Mouse (Mus musculus): ENCODE results near the gene Ism1. TPM values are rescaled to one million over a fixed set of nuclear protein-coding genes. Genes with fewer than 3 reads are reported as not detected.

Gene Ism1
- 0.41 and 0.72 TPM in 2 replicates for polyA plus RNA-seq (2015; fragmentation: Nextera tagmentation; extraction: Ambion mirVana)

DNA sequence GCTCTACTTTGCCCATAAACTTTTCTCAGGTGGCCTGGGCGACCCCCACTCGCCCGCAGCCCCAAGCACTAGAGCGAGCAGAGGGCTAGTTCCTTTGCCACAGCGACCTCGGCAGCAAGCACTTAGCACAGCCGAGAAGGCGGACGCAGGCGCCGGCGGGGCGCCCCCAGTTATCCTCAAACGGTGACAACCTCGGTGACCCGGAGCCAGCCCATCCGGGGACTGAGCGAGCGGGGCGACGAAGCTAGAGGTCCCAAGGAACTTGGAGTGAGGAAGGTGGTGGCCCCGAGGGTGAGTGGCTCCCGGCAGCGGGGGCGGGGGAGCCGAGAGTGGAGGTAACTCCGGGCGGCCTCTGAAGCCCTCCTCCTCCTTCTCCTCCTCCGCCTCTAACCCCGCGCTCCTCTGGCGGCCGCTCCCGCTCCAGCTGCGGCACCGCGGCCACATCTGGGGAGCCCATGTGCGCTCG lies at the start of gene Ism1:
Ism1 (plus strand) TSS at position 370 of the 466 bp plus-strand sequence.
- peaks cover 27% of the 10 kb centered on the region for H3K27me3 ChIP-seq (replicated peaks)
- no peaks in the 10 kb centered on the region for H3K36me3 ChIP-seq (replicated peaks)
- ATAC-seq (replicated peaks), result peak; percentile 78
- H3K4me3 ChIP-seq, result peak within 1 kb of the TSS; percentile 95
- peak within 1 kb of the TSS; percentile 82 for H3K9ac ChIP-seq
- peaks cover 20% of the 10 kb centered on the region for H3K4me1 ChIP-seq
- H3K9me3 ChIP-seq, result no peaks in the 10 kb centered on the region
- 0% methylated on average over 26 of the region's 39 CpGs for WGBS
- peak within 1 kb of the TSS; percentile 79 for H3K27ac ChIP-seq
- H3K4me2 ChIP-seq, result peak within 1 kb of the TSS; percentile 99

- no peak overlapping the region for H3K4me3 ChIP-seq
- H3K4me1 ChIP-seq, result no peaks in the 10 kb centered on the region
Observed at GRCm38 (mm10) chr2:139628731-139629130, 49.2 kb upstream of the Ism1 start.

GRCm38 (mm10) chr2:139629653-139630052 lies 48.3 kb upstream of the Ism1 start:
- no peak overlapping the region for H3K4me3 ChIP-seq
- no peaks in the 10 kb centered on the region for H3K4me1 ChIP-seq
- no peak overlapping the region for H3K27ac ChIP-seq
- no peaks in the 10 kb centered on the region for H3K36me3 ChIP-seq (replicated peaks)
- H3K4me2 ChIP-seq, result no peak overlapping the region
- WGBS, result 59% methylated on average over 3 of the region's 3 CpGs
- H3K9me3 ChIP-seq, result no peaks in the 10 kb centered on the region
- no peak overlapping the region for H3K9ac ChIP-seq
- no peaks in the 10 kb centered on the region for H3K27me3 ChIP-seq (replicated peaks)
- ATAC-seq (replicated peaks), result no peak

More at GRCm38 (mm10) chr2:139628731-139629130, 49.2 kb upstream of the Ism1 start:
- H3K27ac ChIP-seq, result no peak overlapping the region
- no peaks in the 10 kb centered on the region for H3K27me3 ChIP-seq (replicated peaks)
- H3K36me3 ChIP-seq (replicated peaks), result no peaks in the 10 kb centered on the region
- no peak for ATAC-seq (replicated peaks)
- WGBS, result 84% methylated on average over 4 of the region's 4 CpGs
- no peak overlapping the region for H3K9ac ChIP-seq
- no peaks in the 10 kb centered on the region for H3K9me3 ChIP-seq
- H3K4me2 ChIP-seq, result no peak overlapping the region

- no peak overlapping the region for H3K4me2 ChIP-seq
- H3K27ac ChIP-seq, result no peak overlapping the region
- no peaks in the 10 kb centered on the region for H3K27me3 ChIP-seq (replicated peaks)
- no peak overlapping the region for H3K9ac ChIP-seq
- no peak overlapping the region for H3K4me3 ChIP-seq
- H3K9me3 ChIP-seq, result no peaks in the 10 kb centered on the region
- H3K4me1 ChIP-seq, result no peaks in the 10 kb centered on the region
- 88% methylated on average over 4 of the region's 4 CpGs for WGBS
- no peaks in the 10 kb centered on the region for H3K36me3 ChIP-seq (replicated peaks)
- ATAC-seq (replicated peaks), result no peak
Observed at GRCm38 (mm10) chr2:139634506-139634905, 43.5 kb upstream of the Ism1 start.

DNA sequence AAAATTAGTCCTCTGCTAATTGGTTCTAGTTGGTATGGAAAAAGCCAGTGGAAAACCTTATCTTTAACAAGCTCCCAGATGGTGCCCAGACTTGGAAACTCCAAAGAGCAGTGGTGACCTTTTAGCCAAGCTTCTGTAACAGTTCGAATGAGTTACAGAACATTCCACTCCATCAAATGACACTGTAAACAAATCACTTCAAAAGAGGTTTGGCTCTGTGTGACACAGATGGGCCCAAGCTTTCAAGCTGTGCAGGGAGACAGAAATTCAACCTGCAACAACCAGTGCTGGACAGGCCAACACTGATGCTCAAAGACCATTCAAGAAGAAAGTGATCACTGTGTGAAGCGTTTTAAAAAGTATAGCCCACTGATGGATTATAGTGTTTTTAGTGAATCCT lies 40.1 kb upstream of the Ism1 start:
- Histone ChIP-seq H3K4me2 (no peak overlapping the region), H3K9ac (no peak overlapping the region), H3K27ac (no peak overlapping the region), H3K9me3 (no peaks in the 10 kb centered on the region), H3K4me1 (no peaks in the 10 kb centered on the region), H3K4me3 (no peak overlapping the region), H3K27me3 (replicated peaks) (no peaks in the 10 kb centered on the region), H3K36me3 (replicated peaks) (no peaks in the 10 kb centered on the region)
- WGBS, result 62% methylated on average over 2 of the region's 2 CpGs
- ATAC-seq (replicated peaks), result no peak

DNA sequence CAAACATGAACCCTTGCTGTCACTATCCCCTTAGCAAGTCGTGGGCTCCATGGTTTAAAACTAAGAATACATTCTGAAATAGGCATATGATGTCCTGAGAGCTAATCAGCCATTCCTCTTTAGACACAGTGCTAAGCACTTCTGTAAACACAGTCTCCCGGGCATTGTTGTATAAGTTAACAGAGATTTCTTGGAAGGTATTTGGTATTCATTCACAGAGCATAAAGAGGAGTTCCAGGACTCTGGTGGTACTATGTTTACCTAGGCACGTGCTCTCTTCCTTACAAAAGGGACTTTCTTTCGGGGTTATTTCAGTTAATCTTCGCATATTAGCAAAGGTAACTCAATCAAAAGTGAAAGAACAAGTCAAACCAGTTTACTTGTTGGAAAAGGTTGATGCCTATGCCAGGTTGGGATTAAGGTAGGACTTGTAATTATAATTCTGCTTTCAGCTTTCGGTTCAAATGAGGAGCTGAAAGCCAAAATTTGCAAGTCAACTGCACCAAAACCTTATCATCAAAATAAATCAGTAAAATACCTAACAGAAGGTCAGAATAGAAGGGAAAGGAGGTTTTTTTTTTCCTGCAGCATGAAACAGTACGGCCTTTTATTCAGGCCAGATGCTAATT lies 36.1 kb upstream of the Ism1 start:
- Histone ChIP-seq H3K4me2 (no peak overlapping the region), H3K9me3 (no peaks in the 10 kb centered on the region), H3K36me3 (replicated peaks) (no peaks in the 10 kb centered on the region), H3K27me3 (replicated peaks) (no peaks in the 10 kb centered on the region), H3K4me1 (no peaks in the 10 kb centered on the region), H3K9ac (no peak overlapping the region), H3K27ac (no peak overlapping the region), H3K4me3 (no peak overlapping the region)
- no peak for ATAC-seq (replicated peaks)
- 42% methylated on average over 7 of the region's 7 CpGs for WGBS

GRCm38 (mm10) chr2:139649518-139649917 lies 28.5 kb upstream of the Ism1 start:
- Histone ChIP-seq H3K27ac (no peak overlapping the region), H3K9me3 (no peaks in the 10 kb centered on the region), H3K4me2 (no peak overlapping the region), H3K4me3 (no peak overlapping the region), H3K27me3 (replicated peaks) (no peaks in the 10 kb centered on the region), H3K36me3 (replicated peaks) (no peaks in the 10 kb centered on the region), H3K4me1 (no peaks in the 10 kb centered on the region), H3K9ac (no peak overlapping the region)
- 83% methylated on average over 3 of the region's 3 CpGs for WGBS
- ATAC-seq (replicated peaks), result no peak

DNA sequence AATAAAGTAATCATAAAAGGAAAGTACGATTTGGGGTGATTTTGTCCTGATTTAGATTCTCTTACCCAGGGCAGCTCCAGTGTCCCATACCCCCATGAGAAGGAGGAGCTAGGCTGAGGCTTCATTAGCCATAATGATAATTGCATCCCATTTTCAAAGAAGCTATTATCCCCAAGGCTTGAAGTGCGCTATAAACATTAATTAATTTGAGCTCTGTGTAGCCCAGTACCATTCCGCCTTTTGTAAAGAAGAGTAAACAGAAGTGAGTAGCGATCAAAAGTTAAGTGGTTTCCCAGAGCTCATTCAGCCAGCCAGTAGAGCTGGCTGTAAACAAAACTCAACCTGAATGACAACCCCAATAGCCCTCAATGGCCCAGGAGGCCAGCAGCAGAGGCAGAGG lies 21.2 kb upstream of the Ism1 start:
- Histone ChIP-seq H3K27me3 (replicated peaks) (no peaks in the 10 kb centered on the region), H3K4me2 (no peak overlapping the region), H3K9ac (no peak overlapping the region), H3K36me3 (replicated peaks) (no peaks in the 10 kb centered on the region), H3K27ac (no peak overlapping the region), H3K9me3 (no peaks in the 10 kb centered on the region), H3K4me1 (no peaks in the 10 kb centered on the region), H3K4me3 (no peak overlapping the region)
- ATAC-seq (replicated peaks), result peak; percentile 48; the same call in 1 of the 2 replicates
- WGBS, result 56% methylated on average over 4 of the region's 4 CpGs

- Histone ChIP-seq H3K36me3 (replicated peaks) (no peaks in the 10 kb centered on the region), H3K27ac (no peak overlapping the region), H3K9me3 (no peaks in the 10 kb centered on the region), H3K9ac (no peak overlapping the region), H3K4me1 (peaks cover 9% of the 10 kb centered on the region), H3K27me3 (replicated peaks) (peaks cover 16% of the 10 kb centered on the region; the same call in 1 of the 2 replicates), H3K4me3 (no peak overlapping the region), H3K4me2 (no peak overlapping the region)
- WGBS, result 94% methylated on average over 3 of the region's 3 CpGs
- ATAC-seq (replicated peaks), result no peak
Observed at GRCm38 (mm10) chr2:139671838-139672237, 6.1 kb upstream of the Ism1 start.

GRCm38 (mm10) chr2:139672371-139672770 lies 5.6 kb upstream of the Ism1 start:
- Histone ChIP-seq H3K27ac (no peak overlapping the region), H3K9me3 (no peaks in the 10 kb centered on the region), H3K4me3 (no peak overlapping the region), H3K9ac (no peak overlapping the region), H3K4me1 (peaks cover 12% of the 10 kb centered on the region), H3K27me3 (replicated peaks) (peaks cover 16% of the 10 kb centered on the region; the same call in 1 of the 2 replicates), H3K4me2 (no peak overlapping the region), H3K36me3 (replicated peaks) (no peaks in the 10 kb centered on the region)
- no peak for ATAC-seq (replicated peaks)
- WGBS, result 66% methylated on average over 2 of the region's 2 CpGs

GRCm38 (mm10) chr2:139677065-139677762 lies 764 bp upstream of the Ism1 start:
- peak overlapping the region; percentile 99 for H3K4me2 ChIP-seq

DNA sequence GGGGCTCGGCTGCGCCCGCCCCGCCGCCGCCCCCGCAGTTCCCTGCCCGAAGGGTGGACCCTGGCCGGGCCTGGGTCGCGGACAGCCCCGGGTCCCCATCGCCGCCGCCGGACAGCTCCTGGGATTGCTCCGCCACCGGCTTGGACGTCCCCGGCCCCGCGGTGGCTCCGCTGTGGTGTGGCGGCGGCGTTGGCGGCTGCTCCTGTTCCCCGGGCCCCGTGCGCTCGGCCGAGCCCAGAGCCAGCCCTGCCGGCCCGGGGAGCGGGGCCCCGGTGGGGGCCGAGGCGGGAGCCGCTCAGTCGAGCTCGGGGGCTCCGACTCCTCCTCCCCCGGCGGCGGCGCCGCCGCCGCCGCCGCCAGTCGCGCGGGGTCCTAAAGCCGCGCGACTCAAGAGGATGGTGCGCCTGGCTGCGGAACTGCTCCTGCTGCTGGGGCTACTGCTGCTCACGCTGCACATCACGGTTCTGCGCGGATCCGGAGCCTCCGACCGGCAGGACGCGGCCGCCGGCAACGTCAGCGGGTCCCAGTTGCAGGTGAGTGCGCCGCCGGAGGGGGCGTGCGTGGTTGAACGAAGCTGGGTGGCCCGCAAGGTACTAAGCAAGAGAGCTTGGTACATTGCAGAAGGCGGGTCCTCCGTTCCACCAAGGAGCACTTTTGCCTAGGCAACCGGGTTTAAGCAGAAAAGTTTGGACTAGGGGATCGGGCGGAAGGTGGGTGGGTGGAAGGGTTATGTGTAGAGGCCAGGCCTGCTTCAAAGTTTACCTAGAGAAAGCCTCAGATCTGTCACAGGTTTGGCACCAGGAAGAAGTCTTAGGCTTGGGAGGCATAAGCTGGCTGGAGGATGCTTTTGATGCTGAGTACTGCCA lies 530 bp downstream of the Ism1 start:
- peak; percentile 93 for ATAC-seq (replicated peaks)
- Histone ChIP-seq H3K27ac (peak overlapping the region; percentile 79), H3K9ac (peak overlapping the region; percentile 82), H3K4me2 (peak overlapping the region; percentile 99), H3K9me3 (no peaks in the 10 kb centered on the region), H3K4me3 (peak overlapping the region; percentile 95), H3K36me3 (replicated peaks) (no peaks in the 10 kb centered on the region), H3K27me3 (replicated peaks) (peaks cover 27% of the 10 kb centered on the region), H3K4me1 (peaks cover 20% of the 10 kb centered on the region)
- WGBS, result under 1% methylated on average over 73 of the region's 84 CpGs

More at GRCm38 (mm10) chr2:139677065-139677762, 764 bp upstream of the Ism1 start:
- under 1% methylated on average over 52 of the region's 52 CpGs for WGBS
- Histone ChIP-seq H3K36me3 (replicated peaks) (no peaks in the 10 kb centered on the region), H3K9ac (peak overlapping the region; percentile 82), H3K27me3 (replicated peaks) (peaks cover 27% of the 10 kb centered on the region), H3K27ac (no peak overlapping the region), H3K4me3 (peak overlapping the region; percentile 95), H3K9me3 (no peaks in the 10 kb centered on the region), H3K4me1 (peaks cover 20% of the 10 kb centered on the region)
- ATAC-seq (replicated peaks), result peak; percentile 68
